Mouse (Mus musculus): ENCODE measurements around the gene Kctd17.

The Kctd17 gene

GRCm38 (mm10) chr15:78414157-78414556 is 14.2 kb upstream of the Kctd17 start:
- WGBS, result 98% methylated on average over 8 of the region's 8 CpGs

DNA sequence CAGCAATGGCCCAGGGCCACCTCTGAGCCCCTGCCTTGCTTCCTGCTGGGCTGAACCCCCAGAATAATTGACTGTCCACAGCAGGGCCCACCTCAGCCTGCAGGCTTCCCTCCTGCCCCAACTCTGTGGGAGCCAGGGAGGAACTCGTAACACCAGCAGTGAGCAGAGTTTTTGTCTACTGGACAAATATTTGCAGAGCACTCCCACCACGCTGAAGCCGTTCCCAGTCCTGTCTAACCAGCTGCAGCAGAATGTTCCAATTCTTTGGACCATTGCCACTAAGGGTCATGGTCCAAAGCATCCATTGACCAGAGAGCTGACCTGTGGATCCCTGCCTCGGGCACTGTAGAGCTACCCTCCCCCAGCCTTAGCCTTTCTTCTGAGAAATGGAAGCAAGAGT is 11.4 kb upstream of the Kctd17 start:
- 50% methylated on average over 4 of the region's 4 CpGs for WGBS

- 58% methylated on average over 13 of the region's 13 CpGs for WGBS
Observed at GRCm38 (mm10) chr15:78420395-78420794, 8.0 kb upstream of the Kctd17 start.

GRCm38 (mm10) chr15:78422046-78422956 is 6.1 kb upstream of the Kctd17 start:
- 17% methylated on average over 16 of the region's 16 CpGs for WGBS

DNA sequence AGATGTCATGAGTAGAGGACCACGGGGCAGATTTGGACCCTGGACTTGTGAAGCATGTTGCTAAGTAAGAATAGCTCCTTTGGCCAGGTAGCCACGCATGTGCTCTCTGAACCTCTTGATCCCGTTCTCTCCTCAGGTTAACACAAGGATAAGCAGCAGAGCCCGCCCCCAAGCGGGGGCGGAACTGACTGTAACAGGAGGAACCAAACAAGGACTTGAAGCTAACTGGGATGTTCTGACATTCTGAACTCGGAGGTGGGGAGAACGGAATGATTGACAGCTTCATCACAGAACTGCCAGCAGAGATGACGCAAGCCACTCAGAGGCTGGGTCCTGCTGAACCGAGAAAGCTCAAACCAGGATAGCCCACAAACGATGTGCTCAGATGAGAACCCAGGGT is 3.9 kb upstream of the Kctd17 start:
- 38% methylated on average over 11 of the region's 11 CpGs for WGBS

GRCm38 (mm10) chr15:78425230-78425629 is 3.1 kb upstream of the Kctd17 start:
- 77% methylated on average over 4 of the region's 4 CpGs for WGBS

- WGBS, result 5% methylated on average over 3 of the region's 3 CpGs
Observed at GRCm38 (mm10) chr15:78429139-78429459, 735 bp downstream of the Kctd17 start.

DNA sequence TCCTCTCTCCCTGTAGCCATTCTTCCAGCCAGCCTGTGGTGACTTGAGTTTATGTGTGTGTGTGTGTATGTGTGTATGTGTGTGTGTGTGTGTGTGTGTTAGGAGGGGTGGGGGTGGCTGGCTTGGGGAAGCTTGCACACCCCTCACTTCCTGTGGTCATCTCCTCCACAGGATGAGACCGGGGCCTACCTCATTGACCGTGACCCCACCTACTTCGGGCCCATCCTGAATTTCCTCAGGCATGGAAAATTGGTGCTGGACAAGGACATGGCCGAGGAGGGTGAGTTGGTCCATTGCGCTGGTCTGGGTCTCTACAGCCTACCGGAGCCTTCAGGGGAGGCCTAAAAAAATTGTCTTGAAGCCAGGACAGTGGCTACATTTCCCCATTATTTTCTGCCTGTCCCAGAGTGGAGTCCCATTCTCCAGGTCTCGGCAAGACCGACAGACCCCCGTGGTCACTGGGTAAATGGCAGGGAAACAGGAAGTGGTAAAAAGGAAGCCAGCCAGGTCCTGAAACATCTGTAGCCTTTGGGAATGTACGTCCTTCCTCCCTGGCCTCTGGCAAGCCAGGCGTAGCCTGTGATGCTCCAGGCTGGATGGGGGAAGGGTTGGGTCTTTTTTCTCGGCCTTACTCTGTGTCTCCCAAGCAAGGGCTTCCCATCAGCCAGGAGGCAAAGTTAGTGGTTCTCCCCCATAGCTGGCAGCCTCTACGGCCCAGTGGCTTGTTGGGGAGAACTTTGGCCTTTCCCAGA is 1.7 kb downstream of the Kctd17 start:
- 71% methylated on average over 13 of the region's 13 CpGs for WGBS

- 70% methylated on average over 10 of the region's 10 CpGs for WGBS
Observed at GRCm38 (mm10) chr15:78430874-78431273, 2.5 kb downstream of the Kctd17 start.

- 85% methylated on average over 7 of the region's 7 CpGs for WGBS
Observed at GRCm38 (mm10) chr15:78431541-78432121, 3.3 kb downstream of the Kctd17 start.

DNA sequence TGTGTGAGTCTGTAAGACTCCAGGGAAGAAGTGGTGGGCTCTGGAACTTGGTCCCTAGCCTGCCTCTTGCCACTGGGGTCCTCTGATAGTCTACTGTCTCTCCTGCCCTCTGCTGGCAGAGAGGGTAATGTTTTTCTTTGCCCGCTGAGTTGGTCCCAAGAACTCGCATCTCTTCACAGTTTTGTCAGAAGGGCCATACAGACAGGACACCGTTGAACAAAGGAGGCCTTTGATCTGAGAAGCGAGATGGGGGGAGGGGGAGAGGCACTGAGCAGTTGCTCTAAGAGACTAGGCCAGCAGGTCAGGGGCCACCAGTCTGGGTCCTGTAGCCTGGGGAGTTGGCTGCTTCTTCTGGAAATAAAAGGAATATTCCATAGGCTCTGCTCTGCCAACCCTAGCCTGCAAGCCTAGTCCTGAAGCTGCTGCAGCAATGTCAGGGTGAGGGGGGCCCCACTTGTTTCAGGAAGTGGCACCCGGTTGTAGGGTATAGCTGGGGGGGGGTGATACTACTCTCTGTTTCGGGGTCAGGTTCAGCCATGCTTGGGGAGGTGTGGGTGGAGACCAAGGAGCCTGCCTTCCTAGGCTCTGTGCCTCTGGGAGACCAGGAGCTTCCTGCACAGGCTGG is 6.6 kb downstream of the Kctd17 start:
- WGBS, result 25% methylated on average over 6 of the region's 6 CpGs

- WGBS, result 70% methylated on average over 11 of the region's 11 CpGs
Observed at GRCm38 (mm10) chr15:78435681-78436080, 7.3 kb downstream of the Kctd17 start.

DNA sequence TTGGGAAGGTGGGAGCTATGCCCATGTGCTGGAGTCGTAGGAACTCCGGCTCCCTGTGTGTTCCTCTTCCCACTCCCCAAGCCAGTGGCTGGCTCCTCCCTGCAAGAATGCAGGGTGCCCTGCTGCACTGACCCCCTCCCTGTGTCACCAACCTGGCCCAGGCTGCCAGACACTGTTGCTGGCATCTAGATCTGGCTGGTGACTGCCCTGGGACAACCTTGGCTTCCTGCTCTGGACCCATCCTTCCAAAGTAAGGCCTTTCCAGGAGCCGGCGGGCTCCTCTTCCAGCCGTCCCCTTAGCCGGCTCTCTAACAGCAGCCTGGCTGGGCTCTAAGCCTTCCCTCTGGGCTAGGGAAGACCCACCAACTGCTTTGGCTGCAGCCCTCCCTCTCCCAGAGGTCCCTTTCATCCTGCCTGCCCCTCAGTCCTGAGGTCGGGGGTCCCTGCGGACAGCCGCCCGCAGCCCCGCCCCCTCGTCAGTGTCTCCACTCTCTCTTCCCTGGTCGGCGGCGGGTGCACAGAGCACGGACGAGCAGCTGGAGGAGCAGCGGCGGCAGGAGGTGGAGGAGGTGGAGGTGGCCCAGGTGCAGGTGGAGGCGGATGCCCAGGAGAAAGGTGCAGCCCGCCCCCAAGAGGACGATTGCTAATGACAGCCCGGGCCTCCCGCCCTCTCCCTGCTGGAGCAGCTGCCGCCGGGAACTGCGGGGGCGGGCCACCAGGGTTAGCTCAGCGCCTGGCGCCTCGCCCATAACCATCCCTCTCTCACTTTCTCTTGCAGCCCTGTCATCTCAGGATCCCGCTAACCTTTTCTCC is 8.2 kb downstream of the Kctd17 start:
- WGBS, result 25% methylated on average over 32 of the region's 32 CpGs

- 25% methylated on average over 23 of the region's 23 CpGs for WGBS
Observed at GRCm38 (mm10) chr15:78437237-78438017, 9.1 kb downstream of the Kctd17 start.

GRCm38 (mm10) chr15:78438018-78438394 is 9.6 kb downstream of the Kctd17 start:
- WGBS, result 41% methylated on average over 4 of the region's 4 CpGs

GRCm38 (mm10) chr15:78438505-78438904 is 10.1 kb downstream of the Kctd17 start:
- WGBS, result 70% methylated on average over 8 of the region's 8 CpGs

DNA sequence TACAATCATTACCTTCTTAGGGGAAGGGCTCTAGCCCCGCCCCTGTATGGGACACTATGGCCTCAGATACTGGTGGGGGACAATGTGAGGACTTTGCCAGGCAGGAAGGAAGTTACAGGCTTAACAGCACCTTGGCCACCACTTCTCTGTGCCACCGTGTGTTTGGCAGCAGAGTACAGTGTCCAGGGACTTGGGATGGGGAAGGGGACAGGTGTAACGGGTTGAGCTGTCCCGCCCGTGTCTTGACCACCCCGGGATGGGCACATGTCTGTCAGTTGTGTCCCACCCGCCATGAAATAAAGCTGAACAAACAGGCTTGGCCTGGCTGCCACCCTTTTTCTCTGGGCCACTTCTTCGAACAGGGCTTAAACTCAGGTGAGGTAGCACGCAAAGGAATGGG is 10.6 kb downstream of the Kctd17 start:
- 82% methylated on average over 9 of the region's 9 CpGs for WGBS

GRCm38 (mm10) chr15:78442231-78442630 is 13.9 kb downstream of the Kctd17 start:
- WGBS, result 87% methylated on average over 19 of the region's 19 CpGs

- WGBS, result 62% methylated on average over 6 of the region's 6 CpGs
Observed at GRCm38 (mm10) chr15:78443857-78444256, 15.5 kb downstream of the Kctd17 start.

DNA sequence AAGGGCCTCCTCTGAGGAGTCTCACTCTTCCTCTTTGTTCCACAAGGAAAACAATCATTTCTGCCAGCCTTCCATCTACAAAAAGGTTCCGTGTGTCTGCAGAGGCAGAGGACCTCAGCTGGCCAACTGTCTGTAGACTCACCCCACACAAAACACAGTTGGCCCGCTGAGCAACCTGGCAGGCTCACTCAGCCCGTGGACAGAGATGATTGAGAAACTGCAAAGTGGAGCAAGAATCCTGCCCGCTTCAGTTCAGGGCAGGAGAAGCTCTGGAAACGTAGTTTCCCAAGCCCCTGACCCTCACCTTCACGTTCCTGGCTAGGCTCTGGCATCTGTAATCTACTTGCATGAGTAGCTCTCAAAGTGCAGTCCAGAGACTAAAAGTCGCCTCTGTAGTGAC is 18.8 kb downstream of the Kctd17 start:
- 42% methylated on average over 7 of the region's 7 CpGs for WGBS

All from cerebral cortex, adult 2 months (tissue).